Mouse (Mus musculus) kidney, adult 11 months (tissue): Measurements from ENCODE around the gene Smim10l1.

Source experiments
- DNase-seq: peaks from one replicate; pipeline ENCODE4 v3.0.0; 2022

Gene Smim10l1

GRCm38 (mm10) chr6:133104609-133104921 is at the start of gene Smim10l1:
Gene Smim10l1 (plus strand): TSS chr6:133104909.
- no peak for DNase-seq

- DNase-seq, result no peak
Measured at GRCm38 (mm10) chr6:133055716-133056115, 49.0 kb upstream of the Smim10l1 start, which contains the start of gene Tas2r140. Gene Tas2r140 (minus strand): TSS chr6:133055816.

- DNase-seq, result no peak
Measured at GRCm38 (mm10) chr6:133092226-133092625, 12.5 kb upstream of the Smim10l1 start.

GRCm38 (mm10) chr6:133102430-133102829 is 2.3 kb upstream of the Smim10l1 start:
- no peak for DNase-seq

- DNase-seq, result peak; percentile 90
Measured at GRCm38 (mm10) chr6:133104922-133105859, 482 bp downstream of the Smim10l1 start.
